Mouse (Mus musculus): ENCODE data around the gene Ppp1r26.

The Ppp1r26 gene

DNA sequence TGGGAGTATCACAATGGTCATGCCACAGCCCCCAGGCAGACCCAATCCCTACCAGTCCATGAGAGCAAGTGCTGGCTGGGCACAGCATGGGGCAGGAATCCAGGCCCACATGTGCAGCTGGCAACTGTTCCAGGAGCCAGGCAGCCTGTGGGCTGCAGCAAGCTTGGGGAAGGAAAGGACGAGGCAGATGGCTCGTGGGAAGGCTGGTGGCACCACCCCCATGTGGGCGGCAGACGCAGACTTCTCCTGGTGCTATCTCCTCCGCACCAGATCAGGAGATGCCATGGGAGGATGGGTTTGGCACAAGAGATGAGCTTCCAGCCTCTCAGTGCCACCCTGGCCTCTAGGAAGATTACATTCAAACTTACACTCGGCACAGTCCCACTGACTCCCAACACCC, 33.7 kb upstream of the Ppp1r26 start:
- no peak overlapping the region for H3K4me3 ChIP-seq (replicated peaks; ENCODE audit: low read length)
- no peaks in the 10 kb centered on the region for H3K4me1 ChIP-seq (replicated peaks; ENCODE audit: low read depth, low read length)
- no peaks in the 10 kb centered on the region for H3K27me3 ChIP-seq (ENCODE audit: insufficient read depth, low read length)
- TF ChIP-seq NANOG (IDR thresholded peaks at IDR 0.05; ENCODE audit: borderline replicate concordance, low read length): no peak
- TF ChIP-seq POU5F1 (IDR thresholded peaks at IDR 0.05; ENCODE audit: borderline replicate concordance, low read length): no peak
- no peak for TF ChIP-seq CTCF (conservative IDR thresholded peaks at IDR 0.05; ENCODE audit: low read length)
- no peaks in the 10 kb centered on the region for H3K36me3 ChIP-seq (ENCODE audit: insufficient read depth, low read length)
- H3K9me3 ChIP-seq (ENCODE audit: low read length): no peaks in the 10 kb centered on the region

DNA sequence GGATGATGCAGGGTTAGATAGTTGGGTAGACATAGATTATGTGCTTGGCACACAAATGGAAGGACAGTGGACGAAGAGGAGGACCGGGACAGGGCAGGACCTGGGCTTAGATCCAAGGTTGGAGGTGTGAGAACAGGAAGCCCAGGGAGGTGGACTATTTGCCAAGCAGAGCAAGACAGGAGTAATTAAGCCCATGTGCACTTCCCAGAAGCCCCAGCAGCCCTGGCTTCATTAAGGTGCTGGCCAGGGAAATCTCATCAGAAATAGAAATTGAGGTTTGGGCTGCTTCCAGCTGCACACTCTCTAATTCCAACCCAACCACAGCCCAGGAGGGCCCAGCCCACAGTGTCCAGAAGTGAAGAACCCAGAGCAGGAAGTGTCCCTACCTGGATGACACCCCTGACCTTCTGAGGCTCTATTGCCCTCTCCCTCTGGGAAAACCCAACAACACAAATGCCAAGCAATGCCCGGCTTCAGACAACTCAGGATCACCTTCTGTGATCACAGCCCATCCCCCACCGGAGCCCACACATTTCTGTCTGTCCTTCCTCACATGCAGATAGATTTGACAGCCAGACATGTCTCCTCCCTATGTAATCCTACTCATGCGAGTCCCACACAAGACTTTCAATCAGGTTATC, 32.4 kb upstream of the Ppp1r26 start:
- no peaks in the 10 kb centered on the region for H3K9me3 ChIP-seq (ENCODE audit: low read length)
- H3K4me1 ChIP-seq (replicated peaks; ENCODE audit: low read depth, low read length): no peaks in the 10 kb centered on the region
- no peaks in the 10 kb centered on the region for H3K27me3 ChIP-seq (ENCODE audit: insufficient read depth, low read length)
- TF ChIP-seq CTCF (conservative IDR thresholded peaks at IDR 0.05; ENCODE audit: low read length): no peak
- TF ChIP-seq NANOG (IDR thresholded peaks at IDR 0.05; ENCODE audit: borderline replicate concordance, low read length): no peak
- no peak for TF ChIP-seq POU5F1 (IDR thresholded peaks at IDR 0.05; ENCODE audit: borderline replicate concordance, low read length)
- H3K4me3 ChIP-seq (replicated peaks; ENCODE audit: low read length): no peak overlapping the region
- no peaks in the 10 kb centered on the region for H3K36me3 ChIP-seq (ENCODE audit: insufficient read depth, low read length)

DNA sequence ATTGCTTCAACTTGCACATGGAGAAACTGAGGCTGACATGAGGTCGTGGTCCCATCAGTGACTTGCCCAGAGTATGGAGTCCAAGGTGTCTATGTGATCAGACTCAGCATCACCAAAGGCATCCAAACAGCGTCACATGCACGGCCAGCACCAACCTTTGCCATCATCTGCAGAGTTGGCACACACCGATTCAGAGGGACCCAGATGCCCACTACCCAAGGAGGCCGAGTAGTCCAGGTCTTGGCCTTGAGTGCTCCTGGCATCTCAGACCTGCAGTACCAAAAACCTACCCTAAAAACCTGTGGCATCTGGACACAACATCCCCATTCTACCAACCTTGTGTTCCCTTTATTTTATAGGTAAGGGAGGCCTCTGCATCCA, 31.9 kb upstream of the Ppp1r26 start:
- Histone ChIP-seq H3K27me3 (ENCODE audit: insufficient read depth, low read length) (no peaks in the 10 kb centered on the region), H3K4me3 (replicated peaks; ENCODE audit: low read length) (no peak overlapping the region), H3K36me3 (ENCODE audit: insufficient read depth, low read length) (no peaks in the 10 kb centered on the region), H3K9me3 (ENCODE audit: low read length) (no peaks in the 10 kb centered on the region), H3K4me1 (replicated peaks; ENCODE audit: low read depth, low read length) (no peaks in the 10 kb centered on the region)
- no peak for TF ChIP-seq POU5F1 (IDR thresholded peaks at IDR 0.05; ENCODE audit: borderline replicate concordance, low read length)
- TF ChIP-seq NANOG (IDR thresholded peaks at IDR 0.05; ENCODE audit: borderline replicate concordance, low read length): no peak

DNA sequence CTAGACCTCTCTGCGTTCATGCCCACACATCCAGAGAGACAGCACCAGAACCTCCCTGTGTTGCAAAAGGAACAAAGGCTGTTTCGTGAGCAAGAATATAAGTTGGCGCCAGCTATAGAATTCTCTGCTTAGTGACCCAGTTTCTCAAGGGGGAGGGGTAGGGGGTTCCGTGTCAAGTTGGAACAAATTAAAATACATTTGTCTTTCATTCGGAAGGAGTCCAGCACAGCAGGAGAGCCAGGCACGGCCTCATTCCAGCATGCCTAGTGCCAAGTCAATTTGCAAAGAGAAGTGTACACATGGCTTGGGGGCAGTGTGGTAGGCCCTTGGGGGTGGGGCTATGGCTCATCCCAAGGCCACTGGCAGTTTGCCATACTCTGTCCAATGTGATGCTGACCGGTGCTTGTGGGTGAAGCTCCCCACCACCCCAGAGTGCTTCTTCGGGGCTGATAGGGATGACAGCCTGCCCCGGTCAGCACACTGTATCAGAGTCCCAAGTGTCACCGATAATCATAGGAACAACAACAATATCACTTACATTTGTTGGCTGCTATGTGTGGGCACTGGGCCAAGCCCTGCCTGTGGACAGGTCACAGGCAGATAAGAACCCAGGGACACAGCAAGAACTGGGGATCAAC, 31.1 kb upstream of the Ppp1r26 start:
- TF ChIP-seq CTCF (conservative IDR thresholded peaks at IDR 0.05; ENCODE audit: low read length): no peak
- TF ChIP-seq POU5F1 (IDR thresholded peaks at IDR 0.05; ENCODE audit: borderline replicate concordance, low read length): no peak
- TF ChIP-seq NANOG (IDR thresholded peaks at IDR 0.05; ENCODE audit: borderline replicate concordance, low read length): no peak
- H3K36me3 ChIP-seq (ENCODE audit: insufficient read depth, low read length): no peaks in the 10 kb centered on the region
- no peaks in the 10 kb centered on the region for H3K9me3 ChIP-seq (ENCODE audit: low read length)

DNA sequence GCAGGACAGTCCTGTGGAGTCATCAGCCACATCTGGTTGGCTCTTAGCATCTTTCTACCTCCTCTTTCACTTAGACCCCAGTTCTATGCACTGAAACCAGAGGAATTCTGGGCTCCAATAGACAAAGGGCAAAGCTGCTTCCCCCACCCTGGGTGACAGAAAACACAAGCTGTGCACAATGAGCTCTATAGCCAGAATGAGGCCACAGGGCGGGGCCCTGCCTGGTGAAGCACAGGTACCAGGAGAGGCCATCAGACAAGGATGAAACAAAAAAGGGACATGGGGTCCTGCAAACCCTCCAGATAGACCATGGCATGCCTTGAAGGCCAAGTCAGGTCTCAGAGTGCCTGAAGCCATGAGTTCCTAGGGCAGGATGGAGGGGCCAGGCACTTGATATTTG, 30.1 kb upstream of the Ppp1r26 start:
- no peaks in the 10 kb centered on the region for H3K27me3 ChIP-seq (ENCODE audit: insufficient read depth, low read length)
- no peaks in the 10 kb centered on the region for H3K9me3 ChIP-seq (ENCODE audit: low read length)
- H3K36me3 ChIP-seq (ENCODE audit: insufficient read depth, low read length): no peaks in the 10 kb centered on the region
- no peak for TF ChIP-seq CTCF (conservative IDR thresholded peaks at IDR 0.05; ENCODE audit: low read length)
- no peak for TF ChIP-seq POU5F1 (IDR thresholded peaks at IDR 0.05; ENCODE audit: borderline replicate concordance, low read length)
- TF ChIP-seq NANOG (IDR thresholded peaks at IDR 0.05; ENCODE audit: borderline replicate concordance, low read length): no peak
- H3K4me1 ChIP-seq (replicated peaks; ENCODE audit: low read depth, low read length): no peaks in the 10 kb centered on the region
- no peak overlapping the region for H3K4me3 ChIP-seq (replicated peaks; ENCODE audit: low read length)

More for the DNA sequence above, 31.1 kb upstream of the Ppp1r26 start:
- no peaks in the 10 kb centered on the region for H3K4me1 ChIP-seq (replicated peaks; ENCODE audit: low read depth, low read length)
- H3K4me3 ChIP-seq (replicated peaks; ENCODE audit: low read length): no peak overlapping the region
- no peaks in the 10 kb centered on the region for H3K27me3 ChIP-seq (ENCODE audit: insufficient read depth, low read length)

DNA sequence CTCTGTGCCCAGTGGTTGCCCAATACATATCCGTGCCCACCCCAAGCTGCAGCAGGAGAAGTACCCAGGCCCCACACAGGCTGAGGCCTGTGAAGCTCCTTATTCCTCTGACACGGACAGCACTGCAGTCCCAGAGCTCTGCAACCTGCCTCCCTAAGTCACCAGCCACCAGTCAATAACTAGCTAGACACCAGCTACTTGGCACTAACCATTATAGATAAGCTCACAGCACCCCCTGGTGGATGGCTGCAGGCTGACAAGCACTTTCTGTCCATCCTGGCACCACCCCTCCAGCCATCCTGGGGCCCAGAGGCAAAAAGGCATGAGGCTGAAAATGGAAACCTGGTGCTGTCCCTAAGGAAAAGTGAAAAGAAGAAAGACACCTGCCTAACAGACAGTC, 28.6 kb upstream of the Ppp1r26 start:
- TF ChIP-seq POU5F1 (IDR thresholded peaks at IDR 0.05; ENCODE audit: borderline replicate concordance, low read length) (no peak), CTCF (conservative IDR thresholded peaks at IDR 0.05; ENCODE audit: low read length) (peak; percentile 73), NANOG (IDR thresholded peaks at IDR 0.05; ENCODE audit: borderline replicate concordance, low read length) (no peak)
- H3K36me3 ChIP-seq (ENCODE audit: insufficient read depth, low read length): no peaks in the 10 kb centered on the region

DNA sequence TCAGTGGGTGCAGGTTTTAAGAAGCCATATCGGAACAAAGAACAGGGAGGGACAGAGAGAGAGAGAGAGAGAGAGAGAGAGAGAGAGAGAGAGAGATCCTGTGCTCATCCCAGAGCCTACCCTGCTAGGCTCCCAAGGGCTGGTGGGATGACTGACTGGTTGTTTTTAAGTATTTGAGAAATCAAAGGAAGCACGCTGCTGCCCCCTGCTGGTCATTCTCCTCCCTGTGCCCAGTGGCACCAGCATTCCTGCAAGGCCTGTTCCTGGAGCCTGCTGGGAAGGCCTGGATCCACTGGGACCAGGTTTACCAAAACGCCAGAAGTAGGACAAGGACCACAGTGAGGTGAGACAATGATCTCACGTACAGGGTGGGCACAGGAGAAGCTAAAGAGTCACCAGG, 26.7 kb upstream of the Ppp1r26 start:
- Histone ChIP-seq H3K9me3 (ENCODE audit: low read length) (no peaks in the 10 kb centered on the region), H3K4me1 (replicated peaks; ENCODE audit: low read depth, low read length) (0 out of 2 replicates have a peak, but pooled peaks cover 3% of the 10 kb centered on the region), H3K4me3 (replicated peaks; ENCODE audit: low read length) (no peak overlapping the region), H3K36me3 (ENCODE audit: insufficient read depth, low read length) (no peaks in the 10 kb centered on the region), H3K27me3 (ENCODE audit: insufficient read depth, low read length) (no peaks in the 10 kb centered on the region)
- TF ChIP-seq NANOG (IDR thresholded peaks at IDR 0.05; ENCODE audit: borderline replicate concordance, low read length) (no peak), CTCF (conservative IDR thresholded peaks at IDR 0.05; ENCODE audit: low read length) (peak; percentile 88), POU5F1 (IDR thresholded peaks at IDR 0.05; ENCODE audit: borderline replicate concordance, low read length) (no peak)

More for the DNA sequence above, 28.6 kb upstream of the Ppp1r26 start:
- Histone ChIP-seq H3K27me3 (ENCODE audit: insufficient read depth, low read length) (no peaks in the 10 kb centered on the region), H3K4me3 (replicated peaks; ENCODE audit: low read length) (no peak overlapping the region), H3K4me1 (replicated peaks; ENCODE audit: low read depth, low read length) (0 out of 2 replicates have a peak, but pooled peaks cover 3% of the 10 kb centered on the region), H3K9me3 (ENCODE audit: low read length) (no peaks in the 10 kb centered on the region)

DNA sequence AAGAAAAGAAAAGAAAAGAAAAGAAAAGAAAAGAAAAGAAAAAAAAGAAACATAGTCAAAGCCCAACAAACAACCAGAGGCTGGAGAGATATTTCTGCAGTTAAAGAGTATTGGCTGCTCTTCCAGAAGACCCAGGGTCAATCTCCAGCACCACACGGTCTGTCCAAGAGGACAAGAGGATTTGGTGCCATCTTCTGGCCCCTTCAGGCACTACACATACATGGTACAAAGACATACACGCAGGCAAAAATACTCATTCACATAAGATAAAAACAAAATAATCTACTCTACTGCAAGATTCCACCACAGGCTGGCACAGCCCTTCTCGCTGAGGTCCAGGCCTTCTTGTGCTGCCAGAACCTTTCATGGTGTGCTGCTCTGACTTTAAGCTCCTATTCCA, 23.4 kb upstream of the Ppp1r26 start:
- Histone ChIP-seq H3K27me3 (ENCODE audit: insufficient read depth, low read length) (no peaks in the 10 kb centered on the region), H3K4me1 (replicated peaks; ENCODE audit: low read depth, low read length) (0 out of 2 replicates have a peak, but pooled peaks cover 3% of the 10 kb centered on the region), H3K4me3 (replicated peaks; ENCODE audit: low read length) (no peak overlapping the region), H3K36me3 (ENCODE audit: insufficient read depth, low read length) (no peaks in the 10 kb centered on the region), H3K9me3 (ENCODE audit: low read length) (no peaks in the 10 kb centered on the region)
- TF ChIP-seq CTCF (conservative IDR thresholded peaks at IDR 0.05; ENCODE audit: low read length) (peak; percentile 67), NANOG (IDR thresholded peaks at IDR 0.05; ENCODE audit: borderline replicate concordance, low read length) (no peak)
